In the genomic region with DNA sequence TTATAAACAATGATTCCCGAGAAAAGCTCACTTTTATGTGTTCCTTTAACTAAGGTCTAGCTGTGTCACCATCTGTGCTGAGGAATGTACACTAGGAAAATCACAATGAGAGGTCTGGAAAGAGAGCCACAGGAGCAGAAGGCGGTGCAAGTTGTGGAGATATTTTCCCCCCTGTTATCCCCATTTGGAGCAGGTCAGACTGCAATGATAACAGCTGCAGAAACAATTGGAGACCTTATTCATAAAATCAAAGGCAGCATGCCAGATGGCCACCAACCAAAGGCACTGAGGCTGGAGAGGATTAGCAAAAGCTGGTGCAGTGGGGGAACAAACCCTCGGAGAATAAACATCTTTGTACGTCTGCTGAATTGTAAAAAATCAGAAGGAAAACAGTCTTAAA, we compare ENCODE assay signal across 12 mouse cellular contexts.
DNase-seq lines count a peak whose midpoint lies in the region; ATAC-seq and TF ChIP-seq lines count a peak whose summit lies in the region.
"Had no signal": no experiment of that assay in that cellular context is flagged by ENCODE, and none has a peak within 500 bp of the region (broad histone marks: within the 10 kb centered on the region; RNA-seq: fewer than 3 reads in every experiment).

No protein-coding gene starts in this region.

- H3K4me2 ChIP-seq in lung, postnatal 0 days (replicated peaks; ENCODE audit: low read depth, low read length), result no peak overlapping the region
- H3K4me2 ChIP-seq in hindbrain, embryonic 16.5 days (ENCODE audit: low read length), result no peak overlapping the region

- no peak for ATAC-seq in lung, postnatal 0 days
- ATAC-seq in hindbrain, embryonic 16.5 days, result peak; percentile 75

- H3K27ac ChIP-seq in lung, postnatal 0 days (ENCODE audit: low read length), result no peak overlapping the region
- no peak overlapping the region for H3K27ac ChIP-seq in hindbrain, embryonic 16.5 days (ENCODE audit: low read depth, low read length)
- H3K27ac ChIP-seq: macrophage had no signal

- H3K4me1 ChIP-seq in lung, postnatal 0 days (ENCODE audit: insufficient read depth, low read depth, low read length), result no peaks in the 10 kb centered on the region
- H3K4me1 ChIP-seq in hindbrain, embryonic 16.5 days (ENCODE audit: control insufficient read depth, insufficient read depth, low read depth, low read length), result no peaks in the 10 kb centered on the region

- H3K36me3 ChIP-seq in lung, postnatal 0 days (ENCODE audit: insufficient read depth, low read length), result no peaks in the 10 kb centered on the region
- H3K36me3 ChIP-seq in hindbrain, embryonic 16.5 days (ENCODE audit: control insufficient read depth, insufficient read depth, low read length), result no peaks in the 10 kb centered on the region
- H3K36me3 ChIP-seq: G1E had no signal

- H3K9ac ChIP-seq in lung, postnatal 0 days (replicated peaks; ENCODE audit: low read depth), result no peak overlapping the region
- no peak overlapping the region for H3K9ac ChIP-seq in hindbrain, embryonic 16.5 days (ENCODE audit: low read depth, low read length)

- peak; percentile 8 for DNase-seq in lung, postnatal 36 days
- no peak for DNase-seq in lung, postnatal 0 days (ENCODE audit: low spot score)
- DNase-seq in cerebellum, postnatal 25 days, result peak; percentile 30 to 63
- DNase-seq in retina, embryonic 14.5 days (ENCODE audit: low spot score), result peak; percentile 60
- DNase-seq in left cerebral cortex, postnatal 10 days (ENCODE audit: extremely low spot score in 1 of 2, low spot score in 2 of 2), result no peak
- no peak for DNase-seq in B cell, adult 2 months
- DNase-seq: adrenal gland, postnatal 36 days; right cerebral cortex, postnatal 14 days had no signal

- no peaks in the 10 kb centered on the region for H3K27me3 ChIP-seq in lung, postnatal 0 days (replicated peaks; ENCODE audit: insufficient read depth, low read length)
- H3K27me3 ChIP-seq in hindbrain, embryonic 16.5 days (replicated peaks; ENCODE audit: control insufficient read depth, insufficient read depth, low read length), result no peaks in the 10 kb centered on the region; the same call in 1 of the 2 replicates

- H3K4me3 ChIP-seq in lung, postnatal 0 days (ENCODE audit: low read depth, low read length), result no peak overlapping the region
- no peak overlapping the region for H3K4me3 ChIP-seq in hindbrain, embryonic 16.5 days (ENCODE audit: low read length)
- H3K4me3 ChIP-seq: erythroblast, embryonic 14.5 days had no signal

- no peaks in the 10 kb centered on the region for H3K9me3 ChIP-seq in lung, postnatal 0 days (ENCODE audit: low read length)
- no peaks in the 10 kb centered on the region for H3K9me3 ChIP-seq in hindbrain, embryonic 16.5 days (ENCODE audit: control insufficient read depth, low read length)
- H3K9me3 ChIP-seq: G1E had no signal

- no peak for TF ChIP-seq CTCF in lung, postnatal 0 days (IDR thresholded peaks at IDR 0.05)

- 35% methylated on average over 4 of the region's 4 CpGs for WGBS in lung, postnatal 0 days
- 24% methylated on average over 4 of the region's 4 CpGs for WGBS in hindbrain, embryonic 16.5 days

- no peak for TF ChIP-seq EP300 in lung, postnatal 0 days (IDR thresholded peaks at IDR 0.05)

- intact Hi-C loops in left cerebral cortex, postnatal 10 days (cut with DNase I), result no loop called here

Comparison
In these comparisons a context has a peak if more than half of its experiments do, and no peak if none do; other contexts are left out.
1. DNase-seq: peak in lung, postnatal 36 days (single experiment), cerebellum, postnatal 25 days (2 of 2) and retina, embryonic 14.5 days (single experiment); none in lung, postnatal 0 days (single experiment), left cerebral cortex, postnatal 10 days (0 of 2) and B cell, adult 2 months (0 of 2).